Mouse (Mus musculus) stomach, embryonic 16.5 days (tissue): ENCODE data around the gene Nt5c3b. TPM values are rescaled to one million over a fixed set of nuclear protein-coding genes. Genes with fewer than 3 reads are reported as not detected.

Experiments
- ATAC-seq: fragments of 200-750 bp; cut with Nextera tagmentation; 2 replicates; pipeline ENCODE4 v1.8.0; 2017; ENCODE audit warnings: moderate number of reproducible peaks, moderate TSS enrichment; ENCODE audit not compliant: insufficient read depth, low FRiP score
- H3K27ac ChIP-seq: fragments of 300-500 bp; sonication (generic); 2 replicates; pipeline ENCODE4 v1.5.1; 2014; ENCODE audit warnings: low read length
- H3K27me3 ChIP-seq: fragments of 300-500 bp; sonication (generic); 2 replicates; pipeline ENCODE4 v1.6.1; 2014; ENCODE audit warnings: low read length, control low read depth, mixed read lengths; ENCODE audit not compliant: control insufficient read depth, insufficient read depth
- H3K36me3 ChIP-seq: fragments of 300-500 bp; sonication (generic); 2 replicates; pipeline ENCODE4 v1.6.1; 2014; ENCODE audit warnings: low read length; ENCODE audit not compliant: control insufficient read depth, insufficient read depth
- H3K4me1 ChIP-seq: fragments of 300-500 bp; sonication (generic); 2 replicates; pipeline ENCODE4 v1.6.1; 2014; ENCODE audit warnings: low read length, control low read depth, mixed read lengths; ENCODE audit not compliant: control insufficient read depth, insufficient read depth
- H3K4me2 ChIP-seq: fragments of 300-500 bp; sonication (generic); 2 replicates; pipeline ENCODE4 v1.6.1; 2014; ENCODE audit warnings: low read depth, low read length, mixed read lengths
- H3K4me3 ChIP-seq: fragments of 300-500 bp; sonication (generic); replicated peaks from 2 replicates; pipeline ENCODE4 v1.5.1; 2014; ENCODE audit warnings: mild to moderate bottlenecking, low read length
- H3K9ac ChIP-seq: fragments of 300-500 bp; sonication (generic); 2 replicates; pipeline ENCODE4 v1.6.1; 2014; ENCODE audit warnings: low read length
- H3K9me3 ChIP-seq: fragments of 300-500 bp; sonication (generic); replicated peaks from 2 replicates; pipeline ENCODE4 v1.6.1; 2016; ENCODE audit warnings: low read length, control low read depth; ENCODE audit not compliant: control insufficient read depth
- WGBS: fragments of 180-500 bp; shearing (Covaris S2); extraction: QIAGEN DNeasy Blood & Tissue Kit; methylation state at CpG from one replicate; pipeline ENCODE4 v1.1.7; 2014; 5-methylcytosine and 5-hydroxymethylcytosine counted together
- polyA plus RNA-seq: library from polyadenylated mRNA; unstranded; fragments of >200 nt; fragmentation: Nextera tagmentation; extraction: Ambion mirVana; gene quantifications from 2 replicates; pipeline ENCODE4 v1.2.1, GENCODE M21; 2015

The Nt5c3b gene
- polyA plus RNA-seq, 1 experiment from 2014 or later = 99.1 TPM

DNA sequence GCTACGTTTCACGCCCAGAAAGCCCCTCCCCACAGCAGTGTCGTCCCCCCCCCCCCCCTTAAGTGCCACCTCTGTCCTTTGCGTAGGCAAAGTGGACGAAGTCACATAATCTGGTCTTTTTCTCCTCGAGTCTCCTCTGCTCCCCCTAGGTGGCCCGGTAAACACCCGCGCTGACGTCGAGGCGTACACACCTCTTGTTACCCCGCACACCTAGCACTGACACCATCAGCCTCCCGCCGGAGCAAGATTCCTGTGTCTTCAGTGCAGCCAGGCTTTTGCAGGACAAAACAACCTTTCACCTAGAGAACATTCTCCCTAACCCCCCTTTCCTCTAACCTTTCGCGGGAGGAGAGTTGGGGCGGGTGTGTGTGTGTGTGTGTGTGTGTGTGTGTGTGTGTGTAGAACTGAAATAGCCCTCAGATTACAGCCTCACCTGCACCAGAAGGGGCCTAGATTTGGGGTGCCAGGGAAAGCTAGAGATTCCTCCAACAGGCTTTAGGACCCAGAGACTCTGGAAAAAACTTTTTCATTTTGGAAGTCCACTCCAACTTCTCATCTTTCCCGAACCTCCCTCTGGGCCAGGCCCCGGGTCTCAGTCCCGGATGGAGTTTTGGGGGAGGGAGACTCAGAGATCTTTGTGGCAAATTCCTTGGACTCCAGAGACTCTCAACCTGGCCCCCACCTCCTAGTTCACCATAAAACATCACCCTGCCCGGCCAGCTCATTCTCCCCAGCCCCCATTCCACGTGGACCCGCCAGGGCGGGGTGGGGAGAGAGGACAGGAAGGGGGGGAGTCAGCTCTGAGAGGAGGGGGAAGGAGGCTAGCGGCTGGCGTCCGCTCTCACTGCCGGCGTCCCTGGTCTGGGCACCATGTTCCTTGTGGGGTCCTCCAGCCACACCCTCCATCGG, 26.4 kb downstream of the Nt5c3b start, which contains the start of gene Fkbp10:
Gene Fkbp10 (plus strand): TSS at position 784 of the 909 bp plus-strand sequence.
- Histone ChIP-seq H3K4me2 (peak within 1 kb of the TSS; percentile 68), H3K27ac (peak within 1 kb of the TSS; percentile 93), H3K4me3 (peak within 1 kb of the TSS; percentile 82), H3K36me3 (0 out of 2 replicates have a peak, but pooled peaks cover 5% of the 10 kb centered on the region), H3K9ac (peak within 1 kb of the TSS; percentile 94), H3K9me3 (no peaks in the 10 kb centered on the region), H3K4me1 (peaks cover 19% of the 10 kb centered on the region), H3K27me3 (no peaks in the 10 kb centered on the region)
- ATAC-seq = peak; percentile 45
- under 1% methylated on average over 31 of the region's 31 CpGs for WGBS

- 0 out of 2 replicates have a peak, but pooled peaks cover 5% of the 10 kb centered on the region for H3K36me3 ChIP-seq
- under 1% methylated on average over 93 of the region's 93 CpGs for WGBS
- peak within 1 kb of the TSS; percentile 68 for H3K4me2 ChIP-seq
- H3K4me3 ChIP-seq = peak within 1 kb of the TSS; percentile 82
- ATAC-seq = peak; percentile 94
- no peaks in the 10 kb centered on the region for H3K27me3 ChIP-seq
- H3K27ac ChIP-seq = peak within 1 kb of the TSS; percentile 93
- no peaks in the 10 kb centered on the region for H3K9me3 ChIP-seq
- peak within 1 kb of the TSS; percentile 94 for H3K9ac ChIP-seq
- H3K4me1 ChIP-seq = peaks cover 22% of the 10 kb centered on the region
Measured at GRCm38 (mm10) chr11:100414021-100414913, 27.3 kb downstream of the Nt5c3b start, which contains the start of gene P3h4. TSS of gene P3h4 (minus strand) at chr11:100414836.

- ATAC-seq = no peak
- 59% methylated on average over 11 of the region's 11 CpGs for WGBS
- peak overlapping the region; percentile 93 for H3K27ac ChIP-seq
Measured at GRCm38 (mm10) chr11:100413541-100413940, 28.1 kb downstream of the Nt5c3b start.

DNA sequence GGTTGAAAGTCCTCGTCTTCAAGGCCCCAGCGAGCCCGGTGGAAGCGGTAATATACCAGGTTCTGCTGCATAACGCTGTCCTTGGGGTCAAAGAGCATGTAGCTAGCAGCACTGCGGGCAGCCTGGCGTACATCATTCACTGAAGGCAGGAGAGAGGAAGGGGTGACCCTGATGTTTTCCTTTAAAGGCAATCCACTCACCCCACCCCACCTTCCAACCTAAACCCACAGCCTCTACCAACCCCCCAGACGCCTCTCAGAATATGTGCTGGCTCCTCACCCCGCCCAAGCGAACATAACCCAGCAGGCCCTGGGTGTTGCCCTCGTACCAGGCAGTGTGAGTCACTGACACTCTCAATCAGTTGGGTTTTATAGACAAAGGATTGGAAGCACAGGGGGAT, 29.9 kb downstream of the Nt5c3b start:
- WGBS = 39% methylated on average over 11 of the region's 11 CpGs
- peak overlapping the region; percentile 94 for H3K9ac ChIP-seq
- H3K4me1 ChIP-seq = peaks cover 25% of the 10 kb centered on the region
- H3K4me2 ChIP-seq = peak overlapping the region; percentile 68
- H3K36me3 ChIP-seq = peaks cover 12% of the 10 kb centered on the region; the same call in 1 of the 2 replicates
- H3K4me3 ChIP-seq = peak overlapping the region; percentile 82
- H3K27me3 ChIP-seq = no peaks in the 10 kb centered on the region
- H3K9me3 ChIP-seq = no peaks in the 10 kb centered on the region
- H3K27ac ChIP-seq = peak overlapping the region; percentile 93
- ATAC-seq = no peak

More at GRCm38 (mm10) chr11:100413541-100413940, 28.1 kb downstream of the Nt5c3b start:
- Histone ChIP-seq H3K4me3 (peak overlapping the region; percentile 82), H3K4me2 (peak overlapping the region; percentile 68), H3K27me3 (no peaks in the 10 kb centered on the region), H3K4me1 (peaks cover 22% of the 10 kb centered on the region), H3K36me3 (peaks cover 12% of the 10 kb centered on the region; the same call in 1 of the 2 replicates), H3K9me3 (no peaks in the 10 kb centered on the region), H3K9ac (peak overlapping the region; percentile 94)

GRCm38 (mm10) chr11:100409686-100410085, 31.9 kb downstream of the Nt5c3b start:
- Histone ChIP-seq H3K27me3 (no peaks in the 10 kb centered on the region), H3K4me3 (no peak overlapping the region), H3K27ac (no peak overlapping the region), H3K4me2 (no peak overlapping the region), H3K36me3 (peaks cover 12% of the 10 kb centered on the region; the same call in 1 of the 2 replicates), H3K4me1 (peaks cover 27% of the 10 kb centered on the region), H3K9ac (no peak overlapping the region), H3K9me3 (no peaks in the 10 kb centered on the region)
- 77% methylated on average over 3 of the region's 3 CpGs for WGBS
- no peak for ATAC-seq

GRCm38 (mm10) chr11:100408835-100409462, 32.7 kb downstream of the Nt5c3b start:
- Histone ChIP-seq H3K36me3 (peaks cover 12% of the 10 kb centered on the region; the same call in 1 of the 2 replicates), H3K4me1 (peaks cover 30% of the 10 kb centered on the region), H3K27ac (no peak overlapping the region), H3K4me2 (no peak overlapping the region), H3K9ac (no peak overlapping the region), H3K27me3 (no peaks in the 10 kb centered on the region), H3K4me3 (no peak overlapping the region), H3K9me3 (no peaks in the 10 kb centered on the region)
- ATAC-seq = no peak
- WGBS = 90% methylated on average over 12 of the region's 12 CpGs

DNA sequence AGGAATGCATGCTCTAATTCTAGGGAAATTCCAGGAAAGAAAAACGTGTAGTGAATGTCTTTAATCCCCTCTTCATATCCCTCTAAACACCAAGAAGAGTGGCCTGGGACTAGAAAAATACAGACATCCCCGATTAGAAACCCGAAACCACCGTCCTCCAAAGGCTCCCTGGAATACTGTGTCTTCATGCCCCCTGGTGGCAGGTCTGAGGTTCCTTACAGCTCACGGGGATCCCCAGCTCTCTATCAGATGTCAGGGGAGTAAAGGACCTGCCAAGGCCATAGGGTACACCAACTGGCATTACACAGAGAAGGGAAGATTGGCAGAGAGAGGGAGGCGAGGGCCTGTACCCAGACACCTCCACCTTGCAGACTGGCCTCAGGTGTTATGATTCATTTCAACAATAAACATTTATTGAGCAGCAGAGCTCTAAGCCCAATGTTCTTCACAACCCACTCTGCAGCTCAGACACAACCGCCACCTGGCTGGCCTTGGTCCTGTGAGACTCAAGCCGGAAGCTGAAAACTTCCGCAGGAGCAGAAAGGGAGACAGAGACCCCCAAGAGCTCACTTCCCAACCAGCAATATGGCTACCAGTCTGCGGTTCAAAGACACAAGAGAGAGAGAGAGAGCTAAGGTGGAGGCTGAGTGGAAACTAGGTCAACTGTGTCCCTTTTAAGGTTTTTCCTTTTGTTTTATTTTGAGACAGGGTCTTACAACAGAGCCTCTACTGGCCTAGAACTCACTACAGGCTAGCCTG, 33.4 kb downstream of the Nt5c3b start:
- Histone ChIP-seq H3K36me3 (peaks cover 12% of the 10 kb centered on the region; the same call in 1 of the 2 replicates), H3K9me3 (no peaks in the 10 kb centered on the region), H3K4me2 (no peak overlapping the region), H3K4me1 (peaks cover 35% of the 10 kb centered on the region), H3K4me3 (no peak overlapping the region), H3K27ac (no peak overlapping the region), H3K27me3 (no peaks in the 10 kb centered on the region), H3K9ac (no peak overlapping the region)
- 0 out of 2 replicates have a peak, but pooled peaks have one; percentile 52 for ATAC-seq
- WGBS = 34% methylated on average over 10 of the region's 10 CpGs
